Mouse (Mus musculus): ENCODE measurements around the gene Cnp.
"Not testable (repeated sequence)": the region's sequence is repeated elsewhere in the genome, so short reads cannot be mapped to it uniquely, and the experiment has no call there.

The Cnp gene

GRCm38 (mm10) chr11:100555583-100555982, 19.1 kb upstream of the Cnp start:
- no peak for DNase-seq (ENCODE audit: low spot score in 2 of 2)

GRCm38 (mm10) chr11:100557563-100557962, 17.1 kb upstream of the Cnp start:
- no peak for DNase-seq (ENCODE audit: low spot score in 2 of 2)

GRCm38 (mm10) chr11:100559476-100559875, 15.2 kb upstream of the Cnp start:
- DNase-seq (ENCODE audit: low spot score in 2 of 2), result no peak

- no peak for DNase-seq (ENCODE audit: low spot score in 2 of 2)
These were observed 13.0 kb upstream of the Cnp start for GRCm38 (mm10) chr11:100561748-100562147.

GRCm38 (mm10) chr11:100564297-100564696, 10.4 kb upstream of the Cnp start:
- peak; percentile 71 to 81 for DNase-seq (ENCODE audit: low spot score in 2 of 2)

- DNase-seq (ENCODE audit: low spot score in 2 of 2), result no peak
These were observed 10.0 kb upstream of the Cnp start for GRCm38 (mm10) chr11:100564703-100565102.

GRCm38 (mm10) chr11:100567229-100567628, 7.5 kb upstream of the Cnp start:
- no peak for DNase-seq (ENCODE audit: low spot score in 2 of 2)

GRCm38 (mm10) chr11:100567815-100568245, 6.9 kb upstream of the Cnp start:
- no peak for DNase-seq (ENCODE audit: low spot score in 2 of 2)

- DNase-seq (ENCODE audit: low spot score in 2 of 2), result no peak
These were observed 6.0 kb upstream of the Cnp start for GRCm38 (mm10) chr11:100568692-100569091.

GRCm38 (mm10) chr11:100569789-100570188, 4.9 kb upstream of the Cnp start:
- DNase-seq (ENCODE audit: low spot score in 2 of 2), result no peak

GRCm38 (mm10) chr11:100570430-100571201, 4.1 kb upstream of the Cnp start:
- DNase-seq (ENCODE audit: low spot score in 2 of 2), result peak; percentile 35 to 67

- peak; percentile 43 to 53 for DNase-seq (ENCODE audit: low spot score in 2 of 2)
These were observed 3.5 kb upstream of the Cnp start for GRCm38 (mm10) chr11:100571202-100571567.

GRCm38 (mm10) chr11:100574188-100574587, 516 bp upstream of the Cnp start:
- DNase-seq (ENCODE audit: low spot score in 2 of 2), result no peak

- DNase-seq (ENCODE audit: low spot score in 2 of 2), result peak in 1 of 2 experiments; percentile 32
These were observed 766 bp downstream of the Cnp start for GRCm38 (mm10) chr11:100575484-100575855.

GRCm38 (mm10) chr11:100576256-100576655, 1.6 kb downstream of the Cnp start:
- DNase-seq (ENCODE audit: low spot score in 2 of 2), result no peak

- no peak for DNase-seq (ENCODE audit: low spot score in 2 of 2)
These were observed 3.3 kb downstream of the Cnp start for GRCm38 (mm10) chr11:100577852-100578599.

GRCm38 (mm10) chr11:100579116-100579799, 4.6 kb downstream of the Cnp start:
- DNase-seq (ENCODE audit: low spot score in 2 of 2), result no peak

GRCm38 (mm10) chr11:100580275-100580674, 5.6 kb downstream of the Cnp start:
- DNase-seq (ENCODE audit: low spot score in 2 of 2), result no peak

GRCm38 (mm10) chr11:100581756-100582155, 7.1 kb downstream of the Cnp start:
- peak in 1 of 2 experiments; percentile 38 for DNase-seq (ENCODE audit: low spot score in 2 of 2)

- DNase-seq (ENCODE audit: low spot score in 2 of 2), result not testable (repeated sequence)
These were observed 7.7 kb downstream of the Cnp start for GRCm38 (mm10) chr11:100582413-100582812.

- DNase-seq (ENCODE audit: low spot score in 2 of 2), result no peak
These were observed 8.1 kb downstream of the Cnp start for GRCm38 (mm10) chr11:100582836-100583235.

- DNase-seq (ENCODE audit: low spot score in 2 of 2), result no peak
These were observed 9.9 kb downstream of the Cnp start for GRCm38 (mm10) chr11:100584561-100584961.
